Mouse (Mus musculus): ENCODE data around the gene Cxcr5.

DNA sequence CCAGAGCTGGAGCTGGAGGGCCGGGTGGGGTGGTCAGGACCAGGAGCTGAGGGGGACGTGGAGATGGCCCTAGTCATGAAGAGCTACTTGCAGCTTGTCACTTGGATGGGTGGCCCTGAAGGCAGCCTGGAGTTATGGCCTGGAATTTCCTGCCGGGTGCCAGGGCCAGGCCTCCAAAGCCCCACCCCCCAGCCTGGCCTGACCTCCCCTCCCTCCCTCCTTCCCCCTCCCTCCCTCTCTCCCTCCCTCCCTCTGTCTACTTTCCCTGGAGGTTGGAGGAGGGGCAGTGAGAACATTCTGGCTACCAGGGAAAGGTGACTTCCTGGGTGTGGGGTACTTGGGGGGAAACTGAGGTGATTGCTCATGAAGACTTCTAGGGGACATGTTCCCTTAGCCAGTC, 75.3 kb downstream of the Cxcr5 start:
- TF ChIP-seq EP300 (IDR thresholded peaks at IDR 0.05) (no peak), CTCF (IDR thresholded peaks at IDR 0.05) (no peak)

All from lung, postnatal 0 days (tissue).